Mouse (Mus musculus): Measurements from ENCODE around the gene Cacna2d2. TPM values are rescaled to one million over a fixed set of nuclear protein-coding genes. Genes with fewer than 3 reads are reported as not detected.

Gene Cacna2d2
- polyA plus RNA-seq, 1 experiment from 2014 or later = 4.2 TPM

DNA sequence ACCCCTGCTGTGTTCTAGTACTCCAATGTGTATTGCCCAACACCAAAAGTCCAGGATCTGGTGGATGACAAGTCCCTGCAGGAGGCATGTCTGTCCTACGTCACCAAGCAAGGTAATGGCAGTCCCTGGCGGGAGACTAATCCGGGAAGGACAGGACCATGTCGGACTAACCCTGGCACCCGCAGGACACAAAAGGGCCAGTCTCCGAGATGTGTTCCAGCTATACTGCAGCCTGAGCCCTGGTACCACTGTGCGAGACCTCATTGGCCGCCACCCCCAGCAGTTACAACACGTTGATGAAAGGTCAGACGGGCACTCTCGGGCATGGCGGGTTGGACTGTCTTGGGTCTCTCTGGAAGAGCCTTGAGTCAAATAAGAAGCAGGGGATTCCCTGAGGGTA lies 145.3 kb downstream of the Cacna2d2 start:
- H3K4me1 ChIP-seq (replicated peaks; ENCODE audit: control insufficient read depth, insufficient read depth, low read length) = peaks cover 14% of the 10 kb centered on the region

DNA sequence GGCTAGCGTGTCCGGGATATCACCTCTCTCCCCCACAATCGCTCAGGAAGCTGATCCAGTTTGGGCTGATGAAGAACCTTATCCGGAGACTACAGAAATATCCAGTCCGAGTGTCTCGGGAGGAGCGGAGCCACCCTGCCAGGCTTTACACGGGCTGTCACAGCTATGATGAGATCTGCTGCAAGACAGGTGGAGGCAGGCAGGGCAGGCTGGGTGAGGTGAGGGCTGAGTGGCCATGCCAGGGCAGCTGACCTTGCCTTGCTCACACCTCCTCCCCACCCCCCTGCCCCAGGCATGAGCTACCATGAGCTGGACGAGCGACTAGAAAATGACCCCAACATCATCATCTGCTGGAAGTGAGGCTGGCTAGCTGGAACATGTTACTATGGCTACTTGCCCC lies 145.8 kb downstream of the Cacna2d2 start:
- Histone ChIP-seq H3K27ac (ENCODE audit: low read depth, low read length) (no peak overlapping the region), H3K9ac (ENCODE audit: low read depth, low read length) (no peak overlapping the region), H3K4me1 (replicated peaks; ENCODE audit: control insufficient read depth, insufficient read depth, low read length) (peaks cover 14% of the 10 kb centered on the region), H3K36me3 (ENCODE audit: control insufficient read depth, insufficient read depth, low read length) (0 out of 2 replicates have a peak, but pooled peaks cover 2% of the 10 kb centered on the region), H3K27me3 (ENCODE audit: control insufficient read depth, insufficient read depth, low read length) (peaks cover 8% of the 10 kb centered on the region), H3K4me3 (ENCODE audit: low read depth, low read length) (no peak overlapping the region), H3K9me3 (ENCODE audit: control insufficient read depth, low read length) (no peaks in the 10 kb centered on the region), H3K4me2 (replicated peaks; ENCODE audit: low read depth, low read length) (no peak overlapping the region)
- ATAC-seq (ENCODE audit: low FRiP score) (no peak), DNase-seq (ENCODE audit: low spot score) (no peak)
- 90% methylated on average over 10 of the region's 10 CpGs for WGBS

More for the DNA sequence above, 145.3 kb downstream of the Cacna2d2 start:
- DNase-seq (ENCODE audit: low spot score) = no peak
- Histone ChIP-seq H3K9me3 (ENCODE audit: control insufficient read depth, low read length) (no peaks in the 10 kb centered on the region), H3K27me3 (ENCODE audit: control insufficient read depth, insufficient read depth, low read length) (peaks cover 8% of the 10 kb centered on the region; the same call in 1 of the 2 replicates), H3K36me3 (ENCODE audit: control insufficient read depth, insufficient read depth, low read length) (peaks cover 5% of the 10 kb centered on the region; the same call in 1 of the 2 replicates), H3K4me3 (ENCODE audit: low read depth, low read length) (no peak overlapping the region), H3K27ac (ENCODE audit: low read depth, low read length) (no peak overlapping the region), H3K9ac (ENCODE audit: low read depth, low read length) (no peak overlapping the region), H3K4me2 (replicated peaks; ENCODE audit: low read depth, low read length) (no peak overlapping the region)
- ATAC-seq (ENCODE audit: low FRiP score) = no peak
- WGBS = 96% methylated on average over 12 of the region's 12 CpGs

DNA sequence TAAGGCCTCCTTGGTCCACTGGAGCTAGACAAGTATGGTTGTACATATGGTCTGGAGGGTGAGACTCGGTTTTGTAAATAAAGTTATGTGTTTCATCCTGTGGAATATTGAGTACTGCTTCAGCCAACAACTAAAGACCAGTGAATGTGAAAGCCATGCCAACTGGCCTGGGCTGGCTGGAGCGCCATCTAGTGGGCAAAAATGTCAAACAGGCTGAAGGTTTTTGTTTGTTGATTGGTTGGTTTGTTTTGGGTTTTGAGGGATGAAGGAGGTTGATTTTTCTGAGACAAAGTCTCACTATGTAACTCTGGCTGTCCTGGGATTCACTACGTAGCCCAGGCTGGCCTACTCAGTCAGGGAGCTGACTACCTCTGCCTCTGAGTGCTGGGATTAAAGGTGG lies 146.2 kb downstream of the Cacna2d2 start:
- Histone ChIP-seq H3K9me3 (ENCODE audit: control insufficient read depth, low read length) (no peaks in the 10 kb centered on the region), H3K27ac (ENCODE audit: low read depth, low read length) (no peak overlapping the region), H3K4me3 (ENCODE audit: low read depth, low read length) (no peak overlapping the region), H3K27me3 (ENCODE audit: control insufficient read depth, insufficient read depth, low read length) (peaks cover 12% of the 10 kb centered on the region), H3K36me3 (ENCODE audit: control insufficient read depth, insufficient read depth, low read length) (0 out of 2 replicates have a peak, but pooled peaks cover 2% of the 10 kb centered on the region), H3K4me1 (replicated peaks; ENCODE audit: control insufficient read depth, insufficient read depth, low read length) (peaks cover 15% of the 10 kb centered on the region), H3K4me2 (replicated peaks; ENCODE audit: low read depth, low read length) (no peak overlapping the region), H3K9ac (ENCODE audit: low read depth, low read length) (no peak overlapping the region)
- ATAC-seq (ENCODE audit: low FRiP score) (no peak), DNase-seq (ENCODE audit: low spot score) (peak; percentile 88)
- 4% methylated on average over 3 of the region's 3 CpGs for WGBS

DNA sequence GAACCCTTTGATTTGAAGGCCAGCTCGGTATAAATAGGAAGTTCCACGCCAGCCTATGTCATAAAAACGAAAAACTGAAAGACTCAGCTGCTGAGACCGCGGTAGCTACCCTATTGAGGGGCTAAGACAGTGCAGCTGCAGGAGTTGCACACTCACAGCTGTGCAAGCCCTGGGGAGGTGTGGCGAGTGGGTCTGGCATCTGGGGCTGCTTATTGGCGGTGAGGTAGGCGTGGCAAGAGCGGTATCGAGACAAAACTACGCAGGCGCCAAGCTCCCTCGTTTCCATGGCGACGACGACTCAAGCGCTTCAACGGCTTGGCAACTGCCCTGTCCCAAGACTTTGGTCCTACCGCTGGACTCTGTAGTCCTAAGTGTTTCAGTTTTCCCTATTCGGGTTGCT lies 147.6 kb downstream of the Cacna2d2 start, which contains the start of gene Zmynd10:
Gene Zmynd10, plus strand, starts transcription at position 273 of the 400 bp plus-strand sequence.
- no peaks in the 10 kb centered on the region for H3K9me3 ChIP-seq (ENCODE audit: control insufficient read depth, low read length)
- ATAC-seq (ENCODE audit: low FRiP score) (peak; percentile 61; the same call in 1 of the 2 replicates), DNase-seq (ENCODE audit: low spot score) (peak; percentile 94)
- 4% methylated on average over 20 of the region's 20 CpGs for WGBS
- H3K36me3 ChIP-seq (ENCODE audit: control insufficient read depth, insufficient read depth, low read length) = 0 out of 2 replicates have a peak, but pooled peaks cover 2% of the 10 kb centered on the region
- H3K4me3 ChIP-seq (ENCODE audit: low read depth, low read length) = 0 out of 2 replicates have a peak within 1 kb of the TSS, but pooled peaks have one; percentile 13
- peak within 1 kb of the TSS; percentile 34 for H3K4me2 ChIP-seq (replicated peaks; ENCODE audit: low read depth, low read length)
- no peak within 1 kb of the TSS for H3K27ac ChIP-seq (ENCODE audit: low read depth, low read length)
- H3K9ac ChIP-seq (ENCODE audit: low read depth, low read length) = peak within 1 kb of the TSS; percentile 16; the same call in 1 of the 2 replicates
- H3K27me3 ChIP-seq (ENCODE audit: control insufficient read depth, insufficient read depth, low read length) = peaks cover 25% of the 10 kb centered on the region
- peaks cover 20% of the 10 kb centered on the region for H3K4me1 ChIP-seq (replicated peaks; ENCODE audit: control insufficient read depth, insufficient read depth, low read length)

DNA sequence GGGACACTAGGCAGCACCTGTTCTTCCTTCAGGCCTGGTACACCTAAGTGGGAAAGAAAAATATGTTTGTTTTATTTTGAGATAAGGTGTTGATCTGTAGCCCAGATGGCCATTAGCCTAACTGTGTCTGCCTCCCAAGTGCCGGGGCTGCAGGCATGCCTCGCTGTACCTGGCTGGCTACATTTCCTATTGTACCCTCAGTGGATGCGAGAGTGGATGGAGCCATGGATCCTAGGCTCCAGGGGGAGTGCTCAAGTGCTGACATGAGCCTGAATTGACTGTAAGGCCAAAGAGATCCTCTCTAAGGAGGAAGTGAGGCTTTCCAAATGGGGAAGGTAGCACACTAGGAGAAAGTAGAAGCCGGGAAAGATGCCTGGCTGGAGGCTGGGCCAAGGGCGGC lies 148.5 kb downstream of the Cacna2d2 start:
- DNase-seq (ENCODE audit: low spot score) = no peak
- Histone ChIP-seq H3K27me3 (ENCODE audit: control insufficient read depth, insufficient read depth, low read length) (peaks cover 33% of the 10 kb centered on the region), H3K4me2 (replicated peaks; ENCODE audit: low read depth, low read length) (no peak overlapping the region), H3K9me3 (ENCODE audit: control insufficient read depth, low read length) (no peaks in the 10 kb centered on the region), H3K4me3 (ENCODE audit: low read depth, low read length) (no peak overlapping the region), H3K4me1 (replicated peaks; ENCODE audit: control insufficient read depth, insufficient read depth, low read length) (peaks cover 18% of the 10 kb centered on the region), H3K9ac (ENCODE audit: low read depth, low read length) (no peak overlapping the region), H3K36me3 (ENCODE audit: control insufficient read depth, insufficient read depth, low read length) (0 out of 2 replicates have a peak, but pooled peaks cover 2% of the 10 kb centered on the region), H3K27ac (ENCODE audit: low read depth, low read length) (no peak overlapping the region)
- WGBS = 85% methylated on average over 5 of the region's 5 CpGs
- no peak for ATAC-seq (ENCODE audit: low FRiP score)

DNA sequence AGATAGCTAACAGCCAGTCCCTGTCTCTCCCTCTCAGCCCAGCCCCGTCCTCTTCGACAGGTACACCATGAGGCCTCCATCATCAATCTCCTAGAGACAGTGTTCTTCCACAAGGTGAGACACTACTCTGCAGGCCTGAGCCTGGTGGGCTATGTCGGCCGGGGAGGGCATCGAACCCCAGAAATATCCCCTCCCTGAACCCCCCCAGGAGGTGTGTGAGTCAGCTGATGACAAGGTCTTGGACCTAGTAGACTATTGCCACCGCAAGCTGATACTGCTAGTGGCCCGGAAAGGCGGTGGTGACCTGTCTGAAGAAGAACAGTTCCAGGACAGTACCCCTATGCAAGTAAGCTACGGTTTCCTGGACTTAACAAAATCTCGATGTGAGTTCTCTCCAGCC lies 149.4 kb downstream of the Cacna2d2 start:
- peaks cover 35% of the 10 kb centered on the region for H3K27me3 ChIP-seq (ENCODE audit: control insufficient read depth, insufficient read depth, low read length)
- peaks cover 18% of the 10 kb centered on the region; the same call in 1 of the 2 replicates for H3K4me1 ChIP-seq (replicated peaks; ENCODE audit: control insufficient read depth, insufficient read depth, low read length)
- 93% methylated on average over 10 of the region's 10 CpGs for WGBS

DNA sequence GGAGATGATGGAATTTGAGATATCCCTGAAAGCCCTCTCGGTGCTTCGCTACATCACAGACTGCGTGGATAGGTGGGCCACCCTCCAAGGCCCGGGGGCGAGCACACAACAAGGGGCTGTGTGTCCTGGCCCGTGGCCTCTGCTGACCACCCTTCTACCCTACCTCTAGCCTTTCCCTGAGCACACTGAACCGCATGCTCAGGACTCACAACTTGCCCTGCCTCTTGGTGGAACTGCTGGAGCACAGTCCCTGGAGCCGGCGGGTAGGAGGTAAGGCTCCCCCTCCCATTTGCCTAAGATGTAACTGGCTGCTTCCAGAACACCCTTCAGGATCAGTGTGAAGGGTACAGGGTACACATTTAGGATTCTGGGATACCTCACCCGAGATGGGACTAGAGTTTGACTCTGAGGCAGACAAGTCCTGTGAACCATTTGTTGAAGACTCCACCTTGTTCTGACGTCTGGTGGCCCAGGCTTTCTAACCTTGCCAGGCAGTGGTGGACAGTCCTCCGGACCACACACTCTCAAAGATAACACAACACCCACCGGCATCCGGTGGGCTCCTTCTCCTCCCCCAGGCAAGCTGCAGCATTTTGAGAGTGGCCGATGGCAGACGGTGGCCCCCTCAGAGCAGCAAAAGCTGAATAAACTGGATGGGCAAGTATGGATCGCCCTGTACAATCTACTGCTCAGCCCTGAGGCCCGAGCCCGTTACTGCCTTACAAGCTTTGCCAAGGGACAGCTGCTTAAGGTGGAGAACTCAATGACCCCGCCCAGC lies 150.1 kb downstream of the Cacna2d2 start:
- DNase-seq (ENCODE audit: low spot score) (no peak), ATAC-seq (ENCODE audit: low FRiP score) (no peak)
- no peak overlapping the region for H3K9ac ChIP-seq (ENCODE audit: low read depth, low read length)
- H3K4me3 ChIP-seq (ENCODE audit: low read depth, low read length) = no peak overlapping the region
- H3K4me1 ChIP-seq (replicated peaks; ENCODE audit: control insufficient read depth, insufficient read depth, low read length) = peaks cover 18% of the 10 kb centered on the region; the same call in 1 of the 2 replicates
- 87% methylated on average over 20 of the region's 20 CpGs for WGBS
- peaks cover 35% of the 10 kb centered on the region for H3K27me3 ChIP-seq (ENCODE audit: control insufficient read depth, insufficient read depth, low read length)
- H3K27ac ChIP-seq (ENCODE audit: low read depth, low read length) = no peak overlapping the region
- no peaks in the 10 kb centered on the region for H3K9me3 ChIP-seq (ENCODE audit: control insufficient read depth, low read length)
- H3K36me3 ChIP-seq (ENCODE audit: control insufficient read depth, insufficient read depth, low read length) = no peaks in the 10 kb centered on the region
- no peak overlapping the region for H3K4me2 ChIP-seq (replicated peaks; ENCODE audit: low read depth, low read length)

More for the DNA sequence above, 149.4 kb downstream of the Cacna2d2 start:
- Histone ChIP-seq H3K4me2 (replicated peaks; ENCODE audit: low read depth, low read length) (no peak overlapping the region), H3K36me3 (ENCODE audit: control insufficient read depth, insufficient read depth, low read length) (0 out of 2 replicates have a peak, but pooled peaks cover 2% of the 10 kb centered on the region), H3K9me3 (ENCODE audit: control insufficient read depth, low read length) (no peaks in the 10 kb centered on the region), H3K27ac (ENCODE audit: low read depth, low read length) (no peak overlapping the region), H3K4me3 (ENCODE audit: low read depth, low read length) (no peak overlapping the region), H3K9ac (ENCODE audit: low read depth, low read length) (no peak overlapping the region)
- no peak for ATAC-seq (ENCODE audit: low FRiP score)
- no peak for DNase-seq (ENCODE audit: low spot score)

DNA sequence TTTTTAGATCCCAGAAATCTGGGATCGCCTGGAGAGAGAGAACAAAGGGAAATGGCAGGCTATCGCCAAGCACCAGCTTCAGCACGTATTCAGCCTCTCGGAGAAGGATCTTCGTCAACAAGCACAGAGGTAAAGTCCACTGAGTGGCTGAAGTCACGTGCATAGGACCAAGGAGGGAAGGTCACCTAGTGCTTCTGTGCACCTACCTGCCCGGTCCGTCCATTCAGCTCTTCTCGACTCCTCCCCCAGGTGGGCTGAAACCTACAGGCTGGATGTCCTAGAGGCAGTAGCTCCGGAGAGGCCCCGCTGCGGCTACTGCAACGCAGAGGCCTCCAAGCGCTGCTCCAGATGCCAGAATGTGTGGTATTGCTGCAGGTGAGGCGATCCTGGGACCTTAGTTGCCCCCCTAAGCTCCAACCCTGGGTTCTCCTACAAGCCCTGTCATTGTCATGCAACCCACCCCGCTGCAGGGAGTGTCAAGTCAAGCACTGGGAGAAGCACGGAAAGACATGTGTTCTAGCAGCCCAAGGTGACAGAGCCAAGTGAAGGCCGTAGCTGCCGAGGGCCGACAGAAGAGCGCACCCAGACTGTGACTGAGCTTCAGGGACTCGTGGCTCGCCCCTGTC lies 151.2 kb downstream of the Cacna2d2 start:
- WGBS = 23% methylated on average over 23 of the region's 23 CpGs
- Histone ChIP-seq H3K4me3 (ENCODE audit: low read depth, low read length) (no peak overlapping the region), H3K9ac (ENCODE audit: low read depth, low read length) (0 out of 2 replicates have a peak overlapping the region, but pooled peaks have one; percentile 55), H3K27me3 (ENCODE audit: control insufficient read depth, insufficient read depth, low read length) (peaks cover 35% of the 10 kb centered on the region), H3K27ac (ENCODE audit: low read depth, low read length) (no peak overlapping the region), H3K36me3 (ENCODE audit: control insufficient read depth, insufficient read depth, low read length) (no peaks in the 10 kb centered on the region), H3K4me1 (replicated peaks; ENCODE audit: control insufficient read depth, insufficient read depth, low read length) (peaks cover 20% of the 10 kb centered on the region; the same call in 1 of the 2 replicates), H3K9me3 (ENCODE audit: control insufficient read depth, low read length) (no peaks in the 10 kb centered on the region), H3K4me2 (replicated peaks; ENCODE audit: low read depth, low read length) (peak overlapping the region; percentile 67; the same call in 1 of the 2 replicates)
- no peak for ATAC-seq (ENCODE audit: low FRiP score)
- DNase-seq (ENCODE audit: low spot score) = no peak

All from hindbrain, embryonic 11.5 days (tissue).